Mouse (Mus musculus) limb, embryonic 13.5 days (tissue): ENCODE results near the gene Vgll2. TPM values are rescaled to one million over a fixed set of nuclear protein-coding genes. Genes with fewer than 3 reads are reported as not detected.

Source experiments
- microRNA-seq: library from miRNA; unstranded; fragments of <30 nt; microRNA quantifications from one replicate; pipeline ENCODE4, GENCODE M21; 2016
- polyA plus RNA-seq: library from polyadenylated mRNA; unstranded; fragments of >200 nt; fragmentation: Nextera tagmentation; extraction: Ambion mirVana; gene quantifications from 2 replicates; pipeline ENCODE4 v1.2.1, GENCODE M21; 2015

Vgll2 gene
- polyA plus RNA-seq, 1 experiment from 2014 or later, result 31.9 TPM

Small RNAs within 50 kb of the gene (microRNA-seq; reads per million reads assigned to microRNA genes)
- gene Gm24084, result not detected

Other genes with a start within 250 kb of the Vgll2 start
- not detected in 2 replicates for gene Ros1, start 172.7 kb downstream of the Vgll2 start, polyA plus RNA-seq
- gene Dcbld1, start 211.1 kb downstream of the Vgll2 start, polyA plus RNA-seq, result 20.2 and 22.0 TPM in 2 replicates